Mouse (Mus musculus) liver, adult (tissue): ENCODE results near the gene Hcls1.

Experiments
- GATA4 ChIP-seq: IDR thresholded peaks from 2 replicates; pipeline ENCODE4 v1.6.1; 2014; ENCODE audit warnings: mild to moderate bottlenecking, low read length; ENCODE audit not compliant: insufficient replicate concordance

Hcls1 gene

GRCm38 (mm10) chr16:36944895-36945424 is 10.2 kb downstream of the Hcls1 start:
- TF ChIP-seq GATA4, result no peak

GRCm38 (mm10) chr16:36946459-36947159 is 11.8 kb downstream of the Hcls1 start:
- TF ChIP-seq GATA4, result no peak

GRCm38 (mm10) chr16:36947646-36948197 is 12.9 kb downstream of the Hcls1 start:
- TF ChIP-seq GATA4, result no peak

GRCm38 (mm10) chr16:36949614-36950336 is 15.0 kb downstream of the Hcls1 start:
- TF ChIP-seq GATA4, result no peak

GRCm38 (mm10) chr16:36951029-36951428 is 16.2 kb downstream of the Hcls1 start:
- no peak for TF ChIP-seq GATA4

GRCm38 (mm10) chr16:36955106-36955505 is 20.3 kb downstream of the Hcls1 start:
- no peak for TF ChIP-seq GATA4

GRCm38 (mm10) chr16:36963415-36963814 is 28.6 kb downstream of the Hcls1 start:
- no peak for TF ChIP-seq GATA4

- TF ChIP-seq GATA4, result no peak
Observed at GRCm38 (mm10) chr16:36979127-36979526, 44.3 kb downstream of the Hcls1 start.

- TF ChIP-seq GATA4, result no peak
Observed at GRCm38 (mm10) chr16:36983796-36984195, 49.0 kb downstream of the Hcls1 start.

GRCm38 (mm10) chr16:36985636-36986042 is 50.9 kb downstream of the Hcls1 start:
- TF ChIP-seq GATA4, result no peak

GRCm38 (mm10) chr16:36987399-36987798 is 52.6 kb downstream of the Hcls1 start:
- TF ChIP-seq GATA4, result no peak

GRCm38 (mm10) chr16:36988066-36988465 is 53.3 kb downstream of the Hcls1 start:
- TF ChIP-seq GATA4, result no peak

GRCm38 (mm10) chr16:36989493-36989892 is 54.7 kb downstream of the Hcls1 start:
- TF ChIP-seq GATA4, result no peak

- no peak for TF ChIP-seq GATA4
Observed at GRCm38 (mm10) chr16:36989999-36990625, 55.3 kb downstream of the Hcls1 start, which contains the start of gene Fbxo40. Fbxo40 (minus strand) TSS chr16:36990467.

GRCm38 (mm10) chr16:36997650-36998049 is 62.9 kb downstream of the Hcls1 start:
- no peak for TF ChIP-seq GATA4
